Mouse (Mus musculus): ENCODE results near the gene Rbm24. TPM values are rescaled to one million over a fixed set of nuclear protein-coding genes. Genes with fewer than 3 reads are reported as not detected.

Rbm24 gene
- polyA plus RNA-seq (2016; fragmentation: Nextera tagmentation; extraction: Ambion mirVana) = 0.97 and 1.2 TPM in 2 replicates

DNA sequence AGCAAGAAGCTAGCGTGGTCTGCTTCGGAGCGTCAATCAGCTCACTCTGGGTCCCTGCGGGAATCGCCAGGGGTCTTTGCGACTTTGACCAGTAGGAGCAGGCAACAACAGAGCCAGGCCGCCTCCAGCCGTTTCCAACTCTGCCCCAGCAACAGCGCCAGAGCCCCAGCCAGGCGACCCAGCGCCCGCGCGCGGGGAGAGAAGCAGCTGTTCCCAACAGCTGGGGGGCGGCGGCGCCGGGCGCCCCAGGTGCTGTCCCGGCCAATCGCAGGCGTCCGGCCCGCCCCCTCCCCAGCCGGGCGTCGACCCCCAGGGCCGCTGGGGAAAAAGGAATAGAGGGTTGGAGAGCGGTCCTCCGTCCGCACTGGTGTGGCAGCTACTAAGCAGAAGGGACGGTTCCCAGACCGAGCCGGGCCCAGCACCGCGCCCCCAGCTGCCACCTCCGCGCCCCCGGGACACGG, at the start of gene Rbm24:
TSS of gene Rbm24 (plus strand) at position 294 of the 461 bp plus-strand sequence.
- under 1% methylated on average over 41 of the region's 41 CpGs for WGBS

GRCm38 (mm10) chr13:46372884-46373283, 45.4 kb upstream of the Rbm24 start:
- H3K4me1 ChIP-seq (replicated peaks) = no peaks in the 10 kb centered on the region
- H3K27ac ChIP-seq = no peak overlapping the region
- no peaks in the 10 kb centered on the region for H3K27me3 ChIP-seq (ENCODE audit: insufficient read depth, poor library complexity, severe bottlenecking)
- H3K9me3 ChIP-seq = no peaks in the 10 kb centered on the region
- no peaks in the 10 kb centered on the region for H3K36me3 ChIP-seq
- H3K4me3 ChIP-seq = no peak overlapping the region
- no peak for DNase-seq (ENCODE audit: low spot score)
- 82% methylated on average over 7 of the region's 7 CpGs for WGBS

More for the DNA sequence above, at the start of gene Rbm24:
- Histone ChIP-seq H3K4me1 (replicated peaks) (peaks cover 24% of the 10 kb centered on the region), H3K4me3 (peak within 1 kb of the TSS; percentile 70), H3K9me3 (no peaks in the 10 kb centered on the region), H3K36me3 (peaks cover 6% of the 10 kb centered on the region; the same call in 1 of the 2 replicates), H3K27me3 (ENCODE audit: insufficient read depth, poor library complexity, severe bottlenecking) (peaks cover 27% of the 10 kb centered on the region), H3K27ac (peak within 1 kb of the TSS; percentile 91)
- DNase-seq (ENCODE audit: low spot score) = peak; percentile 85

DNA sequence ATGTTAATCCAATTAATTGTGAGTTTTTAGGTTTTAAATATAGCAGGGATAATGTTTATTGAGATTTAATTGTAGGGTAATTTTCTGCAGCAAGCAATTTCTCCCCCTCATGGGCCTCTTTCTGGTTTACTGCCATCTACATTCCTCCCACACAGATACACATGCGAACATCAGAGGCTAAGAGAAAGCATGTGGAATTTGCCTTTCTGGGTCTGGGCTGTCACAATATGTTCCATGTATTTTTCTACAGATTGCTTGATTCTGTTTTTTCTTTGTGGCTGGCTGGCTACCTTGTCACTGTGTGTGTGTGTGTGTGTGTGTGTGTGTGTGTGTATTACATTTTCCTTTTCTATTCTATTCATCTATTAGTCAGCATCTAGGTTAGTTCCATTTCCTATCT, 42.9 kb upstream of the Rbm24 start:
- DNase-seq (ENCODE audit: low spot score) = no peak
- H3K27me3 ChIP-seq (ENCODE audit: insufficient read depth, poor library complexity, severe bottlenecking) = no peaks in the 10 kb centered on the region
- no peaks in the 10 kb centered on the region for H3K9me3 ChIP-seq
- H3K36me3 ChIP-seq = no peaks in the 10 kb centered on the region
- no peak overlapping the region for H3K27ac ChIP-seq
- no peaks in the 10 kb centered on the region for H3K4me1 ChIP-seq (replicated peaks)
- no peak overlapping the region for H3K4me3 ChIP-seq
- WGBS = 96% methylated on average over 1 of the region's 1 CpGs

DNA sequence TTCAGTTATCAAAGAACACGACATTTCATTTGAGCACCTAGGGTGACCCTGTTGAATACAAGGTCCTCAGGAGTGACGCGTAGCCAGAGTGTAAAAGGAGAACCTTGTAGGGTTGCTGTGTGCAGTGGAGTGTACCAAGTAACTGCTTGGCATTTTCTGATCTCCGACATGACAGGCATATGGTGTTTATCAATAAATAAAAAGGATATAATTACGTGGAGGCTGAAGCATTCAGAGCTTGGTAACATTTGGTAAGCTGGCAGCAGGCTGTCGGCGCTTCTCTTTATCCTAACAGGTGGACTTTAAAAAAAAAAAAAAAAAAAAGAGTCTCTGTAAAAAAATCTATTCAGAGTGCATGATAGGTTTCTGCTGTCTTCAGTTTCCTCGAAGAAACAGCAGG, 30.8 kb upstream of the Rbm24 start:
- no peak overlapping the region for H3K4me3 ChIP-seq
- 76% methylated on average over 8 of the region's 8 CpGs for WGBS
- DNase-seq (ENCODE audit: low spot score) = no peak
- H3K4me1 ChIP-seq (replicated peaks) = no peaks in the 10 kb centered on the region
- no peaks in the 10 kb centered on the region for H3K27me3 ChIP-seq (ENCODE audit: insufficient read depth, poor library complexity, severe bottlenecking)
- no peak overlapping the region for H3K27ac ChIP-seq
- H3K36me3 ChIP-seq = no peaks in the 10 kb centered on the region
- H3K9me3 ChIP-seq = no peaks in the 10 kb centered on the region

- no peaks in the 10 kb centered on the region for H3K4me1 ChIP-seq (replicated peaks)
- no peaks in the 10 kb centered on the region for H3K36me3 ChIP-seq
- 67% methylated on average over 1 of the region's 1 CpGs for WGBS
- no peak overlapping the region for H3K4me3 ChIP-seq
- H3K27ac ChIP-seq = no peak overlapping the region
- DNase-seq (ENCODE audit: low spot score) = no peak
- no peaks in the 10 kb centered on the region for H3K9me3 ChIP-seq
- H3K27me3 ChIP-seq (ENCODE audit: insufficient read depth, poor library complexity, severe bottlenecking) = no peaks in the 10 kb centered on the region
These were observed 26.6 kb upstream of the Rbm24 start for GRCm38 (mm10) chr13:46391654-46392053.

- no peaks in the 10 kb centered on the region for H3K27me3 ChIP-seq (ENCODE audit: insufficient read depth, poor library complexity, severe bottlenecking)
- no peaks in the 10 kb centered on the region for H3K9me3 ChIP-seq
- WGBS = 85% methylated on average over 4 of the region's 4 CpGs
- no peaks in the 10 kb centered on the region for H3K36me3 ChIP-seq
- H3K4me3 ChIP-seq = no peak overlapping the region
- no peak for DNase-seq (ENCODE audit: low spot score)
- H3K27ac ChIP-seq = no peak overlapping the region
- no peaks in the 10 kb centered on the region for H3K4me1 ChIP-seq (replicated peaks)
These were observed 25.3 kb upstream of the Rbm24 start for GRCm38 (mm10) chr13:46392893-46393292.

DNA sequence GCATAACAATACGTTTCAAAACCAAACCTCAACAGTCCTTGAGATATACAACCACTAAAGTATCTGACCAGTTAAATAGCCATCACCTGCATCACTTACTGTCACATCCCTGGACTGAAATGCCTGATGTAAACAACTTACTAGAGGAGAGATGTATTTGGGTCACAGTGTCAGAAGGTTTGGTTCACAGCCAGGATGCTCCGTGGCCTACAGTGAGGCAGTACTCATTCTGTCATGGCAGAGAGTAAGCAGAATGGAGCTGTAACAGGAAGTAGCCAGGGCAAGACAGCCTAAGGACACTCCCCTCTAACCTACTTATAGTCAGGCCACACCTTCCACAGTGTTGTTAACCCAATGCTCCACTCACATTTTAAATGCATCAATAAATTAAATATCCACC, 24.3 kb upstream of the Rbm24 start:
- no peaks in the 10 kb centered on the region for H3K36me3 ChIP-seq
- no peaks in the 10 kb centered on the region for H3K9me3 ChIP-seq
- H3K27ac ChIP-seq = no peak overlapping the region
- H3K4me1 ChIP-seq (replicated peaks) = no peaks in the 10 kb centered on the region
- WGBS = 80% methylated on average over 2 of the region's 2 CpGs
- no peaks in the 10 kb centered on the region for H3K27me3 ChIP-seq (ENCODE audit: insufficient read depth, poor library complexity, severe bottlenecking)
- H3K4me3 ChIP-seq = no peak overlapping the region
- no peak for DNase-seq (ENCODE audit: low spot score)

DNA sequence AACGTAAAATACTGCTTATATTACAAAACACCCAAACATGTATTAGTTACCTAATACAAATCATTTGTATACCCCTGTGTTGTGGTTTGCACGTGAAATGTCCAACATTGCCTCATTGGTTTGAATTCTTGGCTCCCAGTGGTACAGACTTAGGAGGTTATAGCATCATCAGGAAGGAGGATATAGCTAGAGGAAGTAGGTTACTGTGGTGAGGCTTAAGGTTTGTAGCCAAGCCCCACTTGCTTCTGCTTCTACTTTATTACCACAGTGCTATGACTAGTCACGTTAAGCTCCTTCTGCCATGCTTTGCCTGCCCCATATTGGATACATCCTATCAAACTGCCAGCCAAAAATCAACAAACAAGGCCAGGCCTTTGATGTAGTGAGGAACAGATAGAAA, 21.0 kb upstream of the Rbm24 start:
- 76% methylated on average over 3 of the region's 3 CpGs for WGBS
- no peak for DNase-seq (ENCODE audit: low spot score)
- no peaks in the 10 kb centered on the region for H3K36me3 ChIP-seq

GRCm38 (mm10) chr13:46407151-46407550, 11.1 kb upstream of the Rbm24 start:
- DNase-seq (ENCODE audit: low spot score) = no peak
- 91% methylated on average over 1 of the region's 1 CpGs for WGBS
- Histone ChIP-seq H3K4me1 (replicated peaks) (no peaks in the 10 kb centered on the region), H3K27ac (no peak overlapping the region), H3K4me3 (no peak overlapping the region), H3K27me3 (ENCODE audit: insufficient read depth, poor library complexity, severe bottlenecking) (no peaks in the 10 kb centered on the region), H3K36me3 (no peaks in the 10 kb centered on the region), H3K9me3 (no peaks in the 10 kb centered on the region)

More for the DNA sequence above, 21.0 kb upstream of the Rbm24 start:
- Histone ChIP-seq H3K4me3 (no peak overlapping the region), H3K27ac (no peak overlapping the region), H3K9me3 (no peaks in the 10 kb centered on the region), H3K27me3 (ENCODE audit: insufficient read depth, poor library complexity, severe bottlenecking) (no peaks in the 10 kb centered on the region), H3K4me1 (replicated peaks) (no peaks in the 10 kb centered on the region)

- H3K4me3 ChIP-seq = no peak overlapping the region
- DNase-seq (ENCODE audit: low spot score) = no peak
- no peak overlapping the region for H3K27ac ChIP-seq
- H3K36me3 ChIP-seq = no peaks in the 10 kb centered on the region
- H3K9me3 ChIP-seq = no peaks in the 10 kb centered on the region
- no peaks in the 10 kb centered on the region for H3K4me1 ChIP-seq (replicated peaks)
- peaks cover 11% of the 10 kb centered on the region for H3K27me3 ChIP-seq (ENCODE audit: insufficient read depth, poor library complexity, severe bottlenecking)
These were observed 6.0 kb upstream of the Rbm24 start for GRCm38 (mm10) chr13:46412247-46412646.

DNA sequence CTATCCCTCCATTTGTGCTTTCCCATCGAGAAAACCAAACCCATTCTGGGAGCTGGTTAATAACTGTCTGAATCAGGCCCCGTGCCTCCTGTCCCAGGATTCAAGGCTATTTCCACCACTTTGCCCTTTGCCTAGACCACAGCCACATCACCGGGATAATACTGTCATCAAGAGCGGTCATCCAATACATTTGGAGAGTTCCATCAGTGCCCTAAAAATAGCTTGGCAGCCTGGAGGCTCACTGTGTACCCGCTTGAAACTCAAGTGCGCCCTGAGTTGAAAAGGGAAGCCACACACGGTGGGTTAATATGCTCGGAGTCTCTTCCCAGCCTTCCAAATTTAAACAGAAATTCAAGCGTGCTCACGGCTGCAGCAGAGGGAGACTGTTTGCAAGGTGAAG, 4.6 kb upstream of the Rbm24 start:
- Histone ChIP-seq H3K4me3 (no peak overlapping the region), H3K27ac (no peak overlapping the region), H3K27me3 (ENCODE audit: insufficient read depth, poor library complexity, severe bottlenecking) (peaks cover 21% of the 10 kb centered on the region), H3K36me3 (no peaks in the 10 kb centered on the region), H3K4me1 (replicated peaks) (peaks cover 7% of the 10 kb centered on the region), H3K9me3 (no peaks in the 10 kb centered on the region)
- no peak for DNase-seq (ENCODE audit: low spot score)
- WGBS = 80% methylated on average over 10 of the region's 10 CpGs

DNA sequence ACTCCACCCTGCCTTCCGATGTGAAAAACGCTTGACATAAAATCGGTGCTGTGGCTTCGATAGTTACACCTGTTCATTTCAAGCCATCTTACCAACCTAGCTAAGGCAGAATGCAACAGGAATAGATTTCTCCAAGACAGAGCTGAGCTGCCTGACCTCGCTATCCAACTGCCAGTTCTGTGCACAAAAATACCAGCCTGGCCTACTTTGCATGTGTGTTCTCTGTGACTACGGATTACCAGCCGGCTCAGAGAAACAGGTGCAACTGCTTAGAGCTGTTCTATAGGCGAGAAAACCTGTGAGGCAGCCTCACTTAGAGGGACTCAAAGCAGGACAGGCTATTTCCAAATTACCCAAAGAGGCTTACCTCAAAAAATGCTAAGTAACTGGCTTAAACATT, 4.2 kb upstream of the Rbm24 start:
- no peak for DNase-seq (ENCODE audit: low spot score)
- H3K4me1 ChIP-seq (replicated peaks) = peaks cover 11% of the 10 kb centered on the region
- H3K27ac ChIP-seq = no peak overlapping the region
- no peak overlapping the region for H3K4me3 ChIP-seq
- peaks cover 23% of the 10 kb centered on the region for H3K27me3 ChIP-seq (ENCODE audit: insufficient read depth, poor library complexity, severe bottlenecking)
- no peaks in the 10 kb centered on the region for H3K36me3 ChIP-seq
- WGBS = 82% methylated on average over 8 of the region's 8 CpGs
- H3K9me3 ChIP-seq = no peaks in the 10 kb centered on the region

- Histone ChIP-seq H3K27me3 (ENCODE audit: insufficient read depth, poor library complexity, severe bottlenecking) (peaks cover 27% of the 10 kb centered on the region), H3K4me1 (replicated peaks) (peaks cover 24% of the 10 kb centered on the region), H3K36me3 (no peaks in the 10 kb centered on the region), H3K4me3 (no peak overlapping the region), H3K27ac (no peak overlapping the region), H3K9me3 (no peaks in the 10 kb centered on the region)
- WGBS = 90% methylated on average over 8 of the region's 8 CpGs
- no peak for DNase-seq (ENCODE audit: low spot score)
These were observed 2.2 kb upstream of the Rbm24 start for GRCm38 (mm10) chr13:46416021-46416420.

GRCm38 (mm10) chr13:46417594-46417993, 640 bp upstream of the Rbm24 start:
- Histone ChIP-seq H3K27me3 (ENCODE audit: insufficient read depth, poor library complexity, severe bottlenecking) (peaks cover 27% of the 10 kb centered on the region), H3K27ac (peak overlapping the region; percentile 91; the same call in 1 of the 2 replicates), H3K9me3 (no peaks in the 10 kb centered on the region), H3K4me3 (peak overlapping the region; percentile 70), H3K36me3 (peaks cover 3% of the 10 kb centered on the region; the same call in 1 of the 2 replicates), H3K4me1 (replicated peaks) (peaks cover 24% of the 10 kb centered on the region)
- no peak for DNase-seq (ENCODE audit: low spot score)
- WGBS = 75% methylated on average over 5 of the region's 5 CpGs
